Mouse (Mus musculus) cerebellum, postnatal 14 days (tissue): ENCODE data around the gene Ablim1.

Experiments used
- DNase-seq, 2 experiments: peaks; one replicate each; pipeline ENCODE4 v3.0.0; 2021; ENCODE audit warnings: mixed read lengths in 2 of 2

Gene Ablim1

GRCm38 (mm10) chr19:57314346-57315012 is at the start of gene Ablim1:
TSS of gene Ablim1 (minus strand) at chr19:57314919.
- DNase-seq = peak; percentile 77 to 80

GRCm38 (mm10) chr19:57363538-57363937 is 48.8 kb upstream of the Ablim1 start:
- DNase-seq = no peak

GRCm38 (mm10) chr19:57363076-57363475 is 48.4 kb upstream of the Ablim1 start:
- DNase-seq = no peak

- peak in 1 of 2 experiments; percentile 37 for DNase-seq
These were observed 47.9 kb upstream of the Ablim1 start for GRCm38 (mm10) chr19:57362586-57362985.

GRCm38 (mm10) chr19:57361939-57362307 is 47.2 kb upstream of the Ablim1 start:
- no peak for DNase-seq

- peak; percentile 64 to 78 for DNase-seq
These were observed 46.6 kb upstream of the Ablim1 start for GRCm38 (mm10) chr19:57361131-57361938.

- DNase-seq = peak; percentile 97 to 98
These were observed 45.8 kb upstream of the Ablim1 start, which contains the start of gene Fam160b1 for GRCm38 (mm10) chr19:57360341-57361130. TSS of gene Fam160b1 (plus strand) at chr19:57360680.

- peak; percentile 50 to 57 for DNase-seq
These were observed 45.1 kb upstream of the Ablim1 start for GRCm38 (mm10) chr19:57359701-57360326.

- no peak for DNase-seq
These were observed 44.3 kb upstream of the Ablim1 start for GRCm38 (mm10) chr19:57358836-57359598.

- DNase-seq = peak; percentile 51 to 77
These were observed 43.6 kb upstream of the Ablim1 start for GRCm38 (mm10) chr19:57358322-57358721.

GRCm38 (mm10) chr19:57357811-57358210 is 43.1 kb upstream of the Ablim1 start:
- DNase-seq = no peak

GRCm38 (mm10) chr19:57357244-57357643 is 42.5 kb upstream of the Ablim1 start:
- DNase-seq = no peak

GRCm38 (mm10) chr19:57356273-57356672 is 41.6 kb upstream of the Ablim1 start:
- DNase-seq = no peak

GRCm38 (mm10) chr19:57355451-57356251 is 40.9 kb upstream of the Ablim1 start:
- no peak for DNase-seq

- no peak for DNase-seq
These were observed 40.0 kb upstream of the Ablim1 start for GRCm38 (mm10) chr19:57354715-57355114.

GRCm38 (mm10) chr19:57354050-57354449 is 39.3 kb upstream of the Ablim1 start:
- no peak for DNase-seq

- peak in 1 of 2 experiments; percentile 22 for DNase-seq
These were observed 38.5 kb upstream of the Ablim1 start for GRCm38 (mm10) chr19:57353228-57353627.

- DNase-seq = no peak
These were observed 37.7 kb upstream of the Ablim1 start for GRCm38 (mm10) chr19:57352337-57352935.

- no peak for DNase-seq
These were observed 34.4 kb upstream of the Ablim1 start for GRCm38 (mm10) chr19:57349096-57349495.

GRCm38 (mm10) chr19:57344678-57345077 is 30.0 kb upstream of the Ablim1 start:
- DNase-seq = no peak

- DNase-seq = no peak
These were observed 29.1 kb upstream of the Ablim1 start for GRCm38 (mm10) chr19:57343860-57344259.
